Mouse (Mus musculus) liver, postnatal 0 days (tissue): ENCODE results near the gene Stat5b. TPM values are rescaled to one million over a fixed set of nuclear protein-coding genes. Genes with fewer than 3 reads are reported as not detected.

ENCODE experiments used
- ATAC-seq: fragments of 200-750 bp; cut with Nextera tagmentation; 2 replicates; pipeline ENCODE4 v1.8.0; 2017; ENCODE audit warnings: mild to moderate bottlenecking, moderate library complexity
- DNase-seq: peaks from one replicate; pipeline ENCODE4 v3.0.0-alpha.2; 2016
- H3K27ac ChIP-seq: fragments of 300-500 bp; sonication (generic); 2 replicates; pipeline ENCODE4 v1.5.1; 2014; ENCODE audit warnings: antibody characterized with exemption, moderate library complexity, mild to moderate bottlenecking, low read depth
- H3K27me3 ChIP-seq: fragments of 300-500 bp; sonication (generic); 2 replicates; pipeline ENCODE4 v1.6.1; 2014; ENCODE audit warnings: low read length, control low read depth, mixed read lengths; ENCODE audit not compliant: insufficient read depth
- H3K36me3 ChIP-seq: fragments of 300-500 bp; sonication (generic); replicated peaks from 2 replicates; pipeline ENCODE4 v1.6.1; 2014; ENCODE audit warnings: mild to moderate bottlenecking, control low read depth, low read length, moderate library complexity, mixed read lengths; ENCODE audit not compliant: insufficient read depth
- H3K4me1 ChIP-seq: fragments of 300-500 bp; sonication (generic); 2 replicates; pipeline ENCODE4 v1.6.1; 2014; ENCODE audit warnings: antibody characterized with exemption, mild to moderate bottlenecking, control low read depth; ENCODE audit not compliant: insufficient read depth
- H3K4me2 ChIP-seq: fragments of 300-500 bp; sonication (generic); 2 replicates; pipeline ENCODE4 v1.6.1; 2014; ENCODE audit warnings: low read depth, mild to moderate bottlenecking, low read length, moderate library complexity, mixed read lengths
- H3K4me3 ChIP-seq: fragments of 300-500 bp; sonication (generic); 2 replicates; pipeline ENCODE4 v1.5.1; 2014; ENCODE audit warnings: low read depth, low read length
- H3K9ac ChIP-seq: fragments of 300-500 bp; sonication (generic); replicated peaks from 2 replicates; pipeline ENCODE4 v1.6.1; 2014; ENCODE audit warnings: mild to moderate bottlenecking, moderate library complexity
- H3K9me3 ChIP-seq: fragments of 300-500 bp; sonication (generic); 2 replicates; pipeline ENCODE4 v1.6.1; 2016; ENCODE audit warnings: mild to moderate bottlenecking, control low read depth, low read length, mixed read lengths
- CTCF ChIP-seq: sonication (generic); IDR thresholded peaks from 2 replicates; pipeline ENCODE4 v1.5.1; 2016; ENCODE audit warnings: antibody characterized with exemption, low read depth
- EP300 ChIP-seq: IDR thresholded peaks from 2 replicates; pipeline ENCODE4 v1.6.1; 2016; ENCODE audit warnings: antibody characterized with exemption, low read depth, mild to moderate bottlenecking
- WGBS: fragments of 180-500 bp; shearing (Covaris S2); extraction: QIAGEN DNeasy Blood & Tissue Kit; methylation state at CpG from one replicate; pipeline ENCODE4 v1.1.7; 2014; ENCODE audit not compliant: insufficient replicate concordance; 5-methylcytosine and 5-hydroxymethylcytosine counted together
- polyA plus RNA-seq: library from polyadenylated mRNA; unstranded; fragments of >200 nt; fragmentation: Nextera tagmentation; extraction: Ambion mirVana; gene quantifications from 2 replicates; pipeline ENCODE4 v1.2.1, GENCODE M21; 2015

Gene Stat5b
- polyA plus RNA-seq, 1 experiment from 2014 or later: 15.4 TPM

DNA sequence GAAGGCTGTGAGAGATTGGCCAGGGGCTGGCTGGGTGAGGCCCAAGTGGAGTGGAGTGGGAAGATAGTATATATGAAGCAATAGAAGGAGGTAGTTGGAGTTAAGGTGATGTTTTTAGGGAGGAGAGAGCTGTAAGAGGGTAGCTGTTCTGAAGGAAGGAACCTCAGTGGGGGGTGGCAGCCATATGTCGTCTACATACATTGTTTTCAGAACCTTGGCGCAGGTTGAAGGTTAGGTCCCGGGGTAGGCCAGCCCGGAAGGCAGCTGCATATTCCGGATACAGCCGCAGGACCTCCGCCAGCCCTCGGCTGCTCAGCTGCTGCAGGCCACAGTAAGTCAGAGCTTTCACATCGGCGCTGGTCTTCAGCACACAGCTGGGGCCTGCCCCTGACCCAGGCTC, 104.0 kb downstream of the Stat5b start:
- Histone ChIP-seq H3K9ac (no peak overlapping the region), H3K27ac (0 out of 2 replicates have a peak overlapping the region, but pooled peaks have one; percentile 3), H3K4me2 (no peak overlapping the region), H3K4me3 (no peak overlapping the region), H3K9me3 (no peaks in the 10 kb centered on the region), H3K27me3 (peaks cover 10% of the 10 kb centered on the region; the same call in 1 of the 2 replicates), H3K36me3 (no peaks in the 10 kb centered on the region), H3K4me1 (peaks cover 12% of the 10 kb centered on the region)
- DNase-seq: no peak
- WGBS: 84% methylated on average over 10 of the region's 10 CpGs
- TF ChIP-seq CTCF: no peak
- no peak for TF ChIP-seq EP300
- ATAC-seq: no peak

GRCm38 (mm10) chr11:100745085-100745484, 105.4 kb downstream of the Stat5b start:
- H3K9ac ChIP-seq: no peak overlapping the region
- no peaks in the 10 kb centered on the region for H3K9me3 ChIP-seq
- H3K4me3 ChIP-seq: no peak overlapping the region
- H3K27ac ChIP-seq: no peak overlapping the region
- ATAC-seq (no peak), DNase-seq (peak; percentile 60)
- TF ChIP-seq CTCF: peak; percentile 80
- no peak for TF ChIP-seq EP300
- 16% methylated on average over 6 of the region's 6 CpGs for WGBS
- H3K4me2 ChIP-seq: no peak overlapping the region
- H3K27me3 ChIP-seq: peaks cover 10% of the 10 kb centered on the region; the same call in 1 of the 2 replicates
- peaks cover 12% of the 10 kb centered on the region for H3K4me1 ChIP-seq
- no peaks in the 10 kb centered on the region for H3K36me3 ChIP-seq

- no peak for DNase-seq
- 81% methylated on average over 6 of the region's 6 CpGs for WGBS
- ATAC-seq: no peak
Observed at GRCm38 (mm10) chr11:100741348-100741747, 109.2 kb downstream of the Stat5b start.

GRCm38 (mm10) chr11:100738749-100739148, 111.8 kb downstream of the Stat5b start:
- H3K9ac ChIP-seq: peak overlapping the region; percentile 69
- H3K4me1 ChIP-seq: peaks cover 33% of the 10 kb centered on the region
- peak overlapping the region; percentile 79 for H3K27ac ChIP-seq
- peak overlapping the region; percentile 88 for H3K4me2 ChIP-seq
- no peaks in the 10 kb centered on the region for H3K9me3 ChIP-seq
- peak overlapping the region; percentile 100 for H3K4me3 ChIP-seq
- no peak for TF ChIP-seq EP300
- no peak for TF ChIP-seq CTCF
- no peaks in the 10 kb centered on the region for H3K27me3 ChIP-seq
- H3K36me3 ChIP-seq: peaks cover 5% of the 10 kb centered on the region; the same call in 1 of the 2 replicates
- 21% methylated on average over 5 of the region's 5 CpGs for WGBS
- ATAC-seq: no peak
- DNase-seq: no peak

More at GRCm38 (mm10) chr11:100741348-100741747, 109.2 kb downstream of the Stat5b start:
- no peak for TF ChIP-seq EP300
- TF ChIP-seq CTCF: no peak
- Histone ChIP-seq H3K9ac (no peak overlapping the region), H3K4me2 (no peak overlapping the region), H3K4me3 (no peak overlapping the region), H3K9me3 (no peaks in the 10 kb centered on the region), H3K27ac (no peak overlapping the region), H3K36me3 (no peaks in the 10 kb centered on the region), H3K27me3 (no peaks in the 10 kb centered on the region), H3K4me1 (peaks cover 17% of the 10 kb centered on the region)

GRCm38 (mm10) chr11:100738066-100738604, 112.4 kb downstream of the Stat5b start, which contains the start of gene Rab5c:
Rab5c (minus strand) TSS chr11:100738215.
- WGBS: under 1% methylated on average over 39 of the region's 39 CpGs
- no peaks in the 10 kb centered on the region for H3K27me3 ChIP-seq
- H3K4me1 ChIP-seq: peaks cover 33% of the 10 kb centered on the region
- H3K9ac ChIP-seq: peak within 1 kb of the TSS; percentile 100
- TF ChIP-seq EP300 (peak; percentile 54; the same call in 1 of the 2 replicates), CTCF (0 out of 2 replicates have a peak, but pooled peaks have one; percentile 12)
- H3K36me3 ChIP-seq: peaks cover 6% of the 10 kb centered on the region; the same call in 1 of the 2 replicates
- peak within 1 kb of the TSS; percentile 97 for H3K27ac ChIP-seq
- peak within 1 kb of the TSS; percentile 100 for H3K4me3 ChIP-seq
- ATAC-seq (peak; percentile 99), DNase-seq (peak; percentile 99)
- H3K4me2 ChIP-seq: peak within 1 kb of the TSS; percentile 88
- H3K9me3 ChIP-seq: no peaks in the 10 kb centered on the region

- DNase-seq (peak; percentile 45), ATAC-seq (peak; percentile 5; the same call in 1 of the 2 replicates)
- WGBS: under 1% methylated on average over 13 of the region's 13 CpGs
- H3K4me2 ChIP-seq: peak overlapping the region; percentile 82
- no peak for TF ChIP-seq CTCF
- TF ChIP-seq EP300: no peak
- peak overlapping the region; percentile 100 for H3K9ac ChIP-seq
- H3K27ac ChIP-seq: peak overlapping the region; percentile 97
- H3K4me1 ChIP-seq: peaks cover 33% of the 10 kb centered on the region
- H3K36me3 ChIP-seq: peaks cover 13% of the 10 kb centered on the region; the same call in 1 of the 2 replicates
- H3K27me3 ChIP-seq: no peaks in the 10 kb centered on the region
- no peaks in the 10 kb centered on the region for H3K9me3 ChIP-seq
- peak overlapping the region; percentile 100 for H3K4me3 ChIP-seq
Observed at GRCm38 (mm10) chr11:100737105-100737733, 113.3 kb downstream of the Stat5b start.
